Mouse (Mus musculus) adrenal gland, adult 8-10 months (tissue): Measurements from ENCODE around the gene Prr15. TPM values are rescaled to one million over a fixed set of nuclear protein-coding genes. Genes with fewer than 3 reads are reported as not detected.

Experiments used
- DNase-seq: peaks from one replicate; pipeline ENCODE4 v3.0.0; 2022
- total RNA-seq, 4 experiments: library from RNA; stranded (reverse); gene quantifications; 2 replicates each; pipeline ENCODE4 v1.2.4; 2022

The Prr15 gene
- total RNA-seq, 4 experiments from 2014 or later, result 2.8 to 16.1 (median 9.2) TPM

- DNase-seq, result no peak
Observed at GRCm38 (mm10) chr6:54332203-54332602, 6.6 kb downstream of the Prr15 start.

DNA sequence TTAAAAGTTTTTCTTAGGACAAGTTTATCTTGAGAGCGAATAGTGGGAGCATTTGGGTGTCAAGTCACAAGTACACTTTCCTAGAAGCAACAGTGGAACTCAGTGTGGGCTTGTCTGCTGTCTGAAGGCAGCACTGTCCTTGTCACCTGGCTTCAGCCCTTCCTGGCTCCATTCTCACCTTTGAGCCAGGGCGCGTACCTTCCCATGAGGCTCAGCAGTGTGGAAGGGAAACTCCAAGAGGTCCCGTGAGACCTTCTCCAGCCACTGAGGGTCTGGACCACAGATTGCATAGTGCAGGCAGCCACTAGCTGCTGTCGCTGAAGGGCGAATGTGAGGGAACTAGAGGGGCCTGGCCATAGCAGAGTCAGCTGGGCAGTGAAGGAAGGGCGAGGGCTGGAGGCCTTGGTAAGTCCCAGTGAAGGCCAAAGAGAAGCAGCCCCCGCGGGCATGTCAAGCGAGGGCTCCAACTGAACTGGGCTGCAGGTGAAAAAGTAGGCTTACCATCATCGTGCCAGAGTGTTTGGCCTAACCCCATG is 7.5 kb downstream of the Prr15 start:
- DNase-seq, result no peak

DNA sequence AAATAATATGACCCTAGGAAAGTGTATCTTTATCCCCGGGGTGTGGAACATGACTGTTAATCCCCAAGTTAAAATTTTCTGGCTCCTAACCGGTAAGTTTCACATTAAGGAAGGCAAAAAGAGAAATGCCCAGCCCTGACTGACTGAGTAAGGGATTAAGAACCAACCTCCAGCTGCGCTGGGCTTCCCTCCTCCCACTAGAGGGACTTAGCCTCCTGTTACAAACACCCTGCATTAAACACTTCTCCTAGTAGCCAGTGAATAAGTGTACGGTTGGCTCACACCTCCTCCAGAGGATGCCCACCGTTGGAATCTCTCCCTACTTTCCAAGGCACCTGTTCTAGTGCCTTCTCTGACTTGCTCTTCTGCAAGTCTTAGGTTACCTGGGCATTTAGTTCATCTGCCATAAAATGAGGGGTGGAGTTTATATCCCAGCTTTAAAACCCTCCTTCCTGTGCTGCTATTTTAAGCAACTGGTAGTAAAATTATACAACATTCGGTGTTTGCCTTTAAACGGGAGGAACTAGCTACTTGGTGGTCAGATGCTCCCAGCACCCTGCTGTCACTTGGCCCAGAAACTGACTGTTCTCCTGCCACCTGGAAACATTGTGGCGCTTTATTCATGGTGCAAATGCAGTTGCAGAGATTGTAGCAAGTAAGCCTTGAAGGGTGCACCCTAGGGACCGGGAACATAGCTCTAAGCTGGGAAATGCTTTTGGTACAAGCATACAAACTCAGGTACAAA is 8.2 kb downstream of the Prr15 start:
- no peak for DNase-seq

DNA sequence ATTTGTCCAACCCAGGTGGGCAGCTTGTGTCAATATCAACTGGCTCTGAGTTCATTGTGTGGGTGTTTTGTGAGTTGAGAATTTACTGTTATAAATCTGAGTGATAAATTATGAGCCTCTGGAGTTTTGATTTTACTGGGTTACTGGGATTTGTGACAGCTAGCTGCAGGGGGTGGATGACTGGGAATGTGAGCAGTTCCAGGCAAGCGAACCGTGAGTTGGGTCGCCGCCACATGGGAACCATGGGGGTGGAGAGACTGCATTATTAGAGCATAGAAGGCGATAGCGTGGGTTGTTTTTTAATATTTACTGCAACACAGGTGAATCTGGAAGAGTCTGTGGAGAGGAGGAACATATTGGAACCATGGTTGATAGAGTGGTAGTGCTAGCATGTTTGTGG is 11.7 kb downstream of the Prr15 start:
- DNase-seq, result no peak

- no peak for DNase-seq
Observed at GRCm38 (mm10) chr6:54341133-54341532, 15.5 kb downstream of the Prr15 start.

- no peak for DNase-seq
Observed at GRCm38 (mm10) chr6:54342223-54342622, 16.6 kb downstream of the Prr15 start.

GRCm38 (mm10) chr6:54351860-54352259 is 26.2 kb downstream of the Prr15 start:
- no peak for DNase-seq

DNA sequence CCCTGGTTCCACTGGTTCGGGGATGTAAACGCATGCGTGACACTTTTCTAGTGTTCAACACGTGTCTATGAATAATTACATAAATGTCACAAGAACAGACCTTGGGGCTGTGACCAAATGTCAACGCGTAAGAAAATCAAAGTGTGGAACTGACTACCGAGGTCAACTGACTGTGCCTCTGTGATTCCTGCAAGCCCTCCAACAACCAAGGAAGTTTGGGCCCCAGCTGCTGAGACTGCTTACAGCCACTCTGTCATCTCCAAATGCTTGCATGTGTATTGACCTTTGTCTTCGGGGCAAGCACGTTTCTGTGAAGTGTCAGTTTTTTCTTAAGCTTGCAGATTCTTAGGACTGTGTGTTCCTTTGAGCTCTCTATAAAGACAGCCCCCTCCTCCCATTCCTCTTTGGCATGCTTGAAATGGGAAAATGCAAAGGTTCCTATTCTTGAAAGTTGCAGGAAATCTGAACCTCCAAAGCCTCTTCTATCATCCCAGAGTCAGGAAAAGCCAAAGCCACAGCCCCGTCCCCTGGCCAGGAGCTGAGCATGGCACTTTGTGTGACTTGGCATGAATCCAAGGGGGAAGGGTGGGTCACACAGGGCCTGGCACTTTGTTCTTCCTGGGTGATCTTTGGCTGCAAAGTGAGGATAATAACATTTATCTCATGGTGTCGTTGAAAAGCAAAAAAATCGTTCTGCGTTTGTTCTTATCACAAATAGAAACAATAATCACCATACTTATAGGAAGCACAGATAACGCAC is 27.5 kb downstream of the Prr15 start:
- peak; percentile 57 for DNase-seq

DNA sequence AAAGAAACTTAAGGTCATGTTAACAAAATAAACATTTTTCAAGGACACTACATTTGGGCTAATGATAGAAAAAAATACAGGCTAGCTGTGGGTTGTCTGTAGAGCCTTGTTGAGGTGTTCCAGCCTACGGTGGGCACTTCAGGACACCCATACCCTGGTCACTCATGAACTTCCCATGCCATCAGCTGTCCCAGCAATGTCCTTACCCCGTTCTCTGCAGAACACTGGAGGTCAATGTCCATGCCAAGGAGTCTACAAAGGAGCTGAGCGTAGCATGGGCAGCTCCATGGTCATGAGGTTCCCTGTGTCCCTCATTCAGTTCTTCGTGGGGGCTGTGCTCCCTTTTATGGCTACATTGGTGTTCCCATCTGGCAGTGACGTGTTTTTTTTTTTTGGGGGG is 28.1 kb downstream of the Prr15 start:
- DNase-seq, result no peak

- DNase-seq, result no peak
Observed at GRCm38 (mm10) chr6:54355626-54356025, 30.0 kb downstream of the Prr15 start.

DNA sequence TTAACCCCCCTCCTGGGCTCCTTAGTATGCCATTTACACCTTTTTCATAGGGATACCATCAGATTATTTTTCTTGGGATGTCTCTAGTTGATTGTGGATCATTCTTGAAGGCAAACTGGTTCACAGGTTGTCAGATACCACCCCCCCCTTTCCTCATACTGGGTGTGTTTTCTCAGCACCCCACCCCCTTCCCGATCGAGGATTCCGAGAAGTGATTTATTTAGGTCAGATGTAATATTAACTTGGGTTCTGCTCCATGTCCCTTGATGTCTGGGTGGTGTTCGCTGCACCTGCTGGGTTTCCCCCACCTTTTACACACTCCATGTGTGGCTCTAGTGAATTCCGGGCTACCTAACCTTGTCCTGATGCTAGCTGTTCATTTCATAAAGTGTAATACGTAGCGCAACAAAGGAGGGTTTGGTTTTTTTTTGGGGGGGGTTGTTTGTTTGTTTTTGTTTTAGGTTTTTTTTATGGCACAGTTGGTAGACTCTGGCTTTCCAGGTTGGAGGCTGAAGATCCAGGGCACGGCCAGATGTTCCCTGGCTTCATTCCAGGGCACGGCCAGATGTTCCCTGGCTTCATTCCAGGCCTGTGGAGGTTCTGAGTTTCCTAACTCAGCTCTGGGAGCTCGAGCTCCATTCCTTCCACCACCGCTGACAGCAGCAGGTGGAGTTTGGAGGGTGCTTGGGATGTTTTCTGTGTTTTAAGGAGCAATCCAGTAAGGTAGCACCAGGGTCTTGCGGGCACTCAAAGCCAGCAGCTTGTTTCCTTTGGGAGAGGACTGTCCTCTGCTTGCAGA is 37.1 kb downstream of the Prr15 start:
- DNase-seq, result no peak

- DNase-seq, result no peak
Observed at GRCm38 (mm10) chr6:54364406-54365136, 38.9 kb downstream of the Prr15 start.

DNA sequence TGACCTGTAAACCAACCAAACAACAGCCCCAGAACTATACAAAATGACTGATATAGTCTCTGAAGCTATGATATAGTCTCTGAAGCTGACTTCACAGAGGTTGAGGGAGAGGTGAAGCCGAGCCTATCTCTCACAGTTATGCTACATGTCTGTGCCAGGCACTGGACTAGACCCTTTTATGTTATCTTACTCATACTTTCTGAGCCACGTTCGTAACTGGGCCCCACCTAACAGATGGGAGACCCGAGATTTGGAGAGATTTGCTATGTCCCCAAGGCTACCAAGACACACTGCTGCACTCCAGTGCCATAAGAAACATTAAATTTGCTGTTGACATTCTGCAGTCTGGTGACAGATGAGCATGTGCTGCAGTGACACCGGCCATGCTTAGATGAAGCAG is 41.0 kb downstream of the Prr15 start:
- DNase-seq, result no peak

- DNase-seq, result no peak
Observed at GRCm38 (mm10) chr6:54368071-54368470, 42.4 kb downstream of the Prr15 start.

DNA sequence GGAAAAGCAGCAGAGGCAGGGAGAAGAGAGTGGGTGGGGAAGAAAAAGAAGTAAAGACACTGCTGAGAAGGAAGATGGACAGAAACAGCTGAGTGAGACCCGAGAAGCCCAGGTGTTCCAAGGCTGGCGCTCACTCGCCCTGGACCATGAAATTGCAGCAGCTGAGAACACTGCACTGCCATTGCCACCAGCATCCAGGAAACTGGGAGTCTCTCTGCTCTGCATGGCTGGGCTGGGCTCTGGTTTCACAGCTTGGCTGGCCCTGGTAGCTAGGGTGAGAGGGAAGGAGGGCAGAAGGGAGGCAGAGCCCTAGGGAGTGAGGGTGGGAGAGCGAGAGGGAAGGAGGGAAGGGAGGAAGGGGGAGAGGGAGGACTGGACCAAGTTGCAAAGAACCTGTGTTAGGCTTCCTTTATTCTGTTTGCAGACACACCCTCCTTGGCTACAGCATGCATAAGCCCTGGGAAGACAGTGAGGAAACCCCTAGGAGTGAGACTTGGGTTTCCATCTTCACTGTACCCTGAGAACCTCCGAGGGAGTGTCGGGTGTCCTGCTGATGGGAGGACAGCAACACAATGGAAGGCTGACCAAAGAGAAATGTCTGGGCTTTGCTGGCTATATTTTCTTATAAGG is 44.4 kb downstream of the Prr15 start:
- DNase-seq, result no peak

- DNase-seq, result no peak
Observed at GRCm38 (mm10) chr6:54371874-54372273, 46.2 kb downstream of the Prr15 start.

GRCm38 (mm10) chr6:54379356-54379755 is 53.7 kb downstream of the Prr15 start:
- DNase-seq, result no peak
